Mouse (Mus musculus): ENCODE measurements around the gene Gm12248. TPM values are rescaled to one million over a fixed set of nuclear protein-coding genes. Genes with fewer than 3 reads are reported as not detected.
"Not testable (repeated sequence)": the region's sequence is repeated elsewhere in the genome, so short reads cannot be mapped to it uniquely, and the experiment has no call there.

Gene Gm12248
- polyA plus RNA-seq, 1 experiment from 2014 or later, result not detected

DNA sequence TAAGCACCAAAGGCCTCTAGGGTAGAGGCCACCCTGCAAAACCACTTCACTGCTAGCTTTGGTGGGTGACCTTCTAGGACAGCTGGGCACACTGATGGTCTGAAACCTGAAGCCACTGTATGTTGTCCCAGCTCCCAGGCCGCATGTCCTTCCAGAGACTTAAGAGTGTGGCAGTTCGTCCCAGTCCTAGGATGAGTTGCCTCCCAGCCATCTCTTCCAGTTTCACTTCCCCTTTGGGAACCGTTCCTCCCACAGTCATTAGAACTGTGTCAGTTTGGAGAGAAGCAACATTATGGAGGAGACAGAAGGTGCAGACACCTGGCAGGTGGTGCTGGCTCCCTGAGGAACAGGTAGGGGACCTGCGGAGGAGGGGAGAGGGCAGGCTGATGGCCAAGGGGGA is 393 bp downstream of the Gm12248 start:
- H3K9ac ChIP-seq (ENCODE audit: low read depth, low read length), result no peak overlapping the region
- no peaks in the 10 kb centered on the region for H3K36me3 ChIP-seq (ENCODE audit: control insufficient read depth, insufficient read depth)
- peak overlapping the region; percentile 60 for H3K4me2 ChIP-seq (replicated peaks; ENCODE audit: low read depth)
- H3K27me3 ChIP-seq (replicated peaks; ENCODE audit: control insufficient read depth, insufficient read depth, low read length), result no peaks in the 10 kb centered on the region
- H3K9me3 ChIP-seq (ENCODE audit: control insufficient read depth), result no peaks in the 10 kb centered on the region
- WGBS, result 47% methylated on average over 4 of the region's 4 CpGs
- H3K4me3 ChIP-seq (ENCODE audit: low read depth, low read length), result peak overlapping the region; percentile 16; the same call in 1 of the 2 replicates
- no peak for ATAC-seq
- H3K4me1 ChIP-seq (replicated peaks; ENCODE audit: control insufficient read depth, insufficient read depth, low read length), result no peaks in the 10 kb centered on the region
- H3K27ac ChIP-seq (ENCODE audit: low read depth, low read length), result no peak overlapping the region
- no peak for TF ChIP-seq CTCF (IDR thresholded peaks at IDR 0.05; ENCODE audit: low read depth)

DNA sequence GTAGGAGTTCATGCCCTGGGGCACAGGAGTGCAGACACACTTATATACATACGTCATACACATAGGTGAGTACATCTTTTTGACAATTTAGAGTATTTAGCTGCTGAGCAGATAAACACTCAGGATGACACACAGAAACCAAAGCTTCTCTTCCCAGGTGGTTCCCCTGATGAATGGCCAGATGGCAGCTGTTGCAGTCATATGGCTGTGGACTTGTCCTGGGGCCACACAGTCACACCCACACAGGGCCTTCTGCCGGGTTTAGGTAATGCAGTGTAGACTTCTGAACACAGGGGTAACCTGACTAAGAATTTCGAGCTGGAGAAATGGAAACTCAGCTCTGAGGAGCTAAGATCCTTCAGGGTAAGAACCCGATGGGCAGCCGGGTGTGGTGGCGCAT is 11.2 kb downstream of the Gm12248 start:
- H3K9ac ChIP-seq (ENCODE audit: low read depth, low read length), result no peak overlapping the region
- no peak overlapping the region for H3K4me3 ChIP-seq (ENCODE audit: low read depth, low read length)
- H3K4me1 ChIP-seq (replicated peaks; ENCODE audit: control insufficient read depth, insufficient read depth, low read length), result no peaks in the 10 kb centered on the region
- WGBS, result 86% methylated on average over 6 of the region's 6 CpGs
- no peak for TF ChIP-seq CTCF (IDR thresholded peaks at IDR 0.05; ENCODE audit: low read depth)
- no peak overlapping the region for H3K27ac ChIP-seq (ENCODE audit: low read depth, low read length)
- H3K9me3 ChIP-seq (ENCODE audit: control insufficient read depth), result no peaks in the 10 kb centered on the region
- H3K4me2 ChIP-seq (replicated peaks; ENCODE audit: low read depth), result no peak overlapping the region
- H3K36me3 ChIP-seq (ENCODE audit: control insufficient read depth, insufficient read depth), result no peaks in the 10 kb centered on the region
- H3K27me3 ChIP-seq (replicated peaks; ENCODE audit: control insufficient read depth, insufficient read depth, low read length), result no peaks in the 10 kb centered on the region
- no peak for ATAC-seq

DNA sequence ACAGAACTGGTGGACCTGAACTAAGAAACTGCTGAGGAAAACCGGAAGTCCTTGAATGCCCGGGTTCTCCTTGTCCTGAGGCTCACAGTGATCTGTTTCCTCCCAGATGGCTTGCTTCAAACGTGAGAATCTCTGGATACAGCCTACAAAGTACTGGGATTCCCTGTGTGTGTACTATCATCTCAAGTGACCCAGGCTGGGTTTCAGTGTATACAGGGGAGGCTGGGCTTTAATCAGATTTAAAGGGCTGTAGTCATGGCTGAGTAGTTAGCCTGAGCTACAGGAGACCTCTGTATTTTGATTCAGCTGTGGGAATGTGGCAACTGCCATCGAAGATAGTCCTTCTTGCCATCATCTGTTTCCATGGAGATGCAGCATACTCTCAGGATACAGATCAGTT is 15.7 kb downstream of the Gm12248 start:
- Histone ChIP-seq H3K27me3 (replicated peaks; ENCODE audit: control insufficient read depth, insufficient read depth, low read length) (no peaks in the 10 kb centered on the region), H3K9ac (ENCODE audit: low read depth, low read length) (no peak overlapping the region), H3K4me3 (ENCODE audit: low read depth, low read length) (no peak overlapping the region), H3K27ac (ENCODE audit: low read depth, low read length) (no peak overlapping the region), H3K9me3 (ENCODE audit: control insufficient read depth) (no peaks in the 10 kb centered on the region), H3K4me2 (replicated peaks; ENCODE audit: low read depth) (no peak overlapping the region), H3K36me3 (ENCODE audit: control insufficient read depth, insufficient read depth) (no peaks in the 10 kb centered on the region), H3K4me1 (replicated peaks; ENCODE audit: control insufficient read depth, insufficient read depth, low read length) (no peaks in the 10 kb centered on the region)
- no peak for ATAC-seq
- 56% methylated on average over 4 of the region's 4 CpGs for WGBS
- no peak for TF ChIP-seq CTCF (IDR thresholded peaks at IDR 0.05; ENCODE audit: low read depth)

- no peaks in the 10 kb centered on the region for H3K36me3 ChIP-seq (ENCODE audit: control insufficient read depth, insufficient read depth)
- 0 out of 2 replicates have a peak, but pooled peaks cover under 1% of the 10 kb centered on the region for H3K4me1 ChIP-seq (replicated peaks; ENCODE audit: control insufficient read depth, insufficient read depth, low read length)
- H3K9me3 ChIP-seq (ENCODE audit: control insufficient read depth), result no peaks in the 10 kb centered on the region
- no peaks in the 10 kb centered on the region for H3K27me3 ChIP-seq (replicated peaks; ENCODE audit: control insufficient read depth, insufficient read depth, low read length)
- no peak overlapping the region for H3K4me3 ChIP-seq (ENCODE audit: low read depth, low read length)
- TF ChIP-seq CTCF (IDR thresholded peaks at IDR 0.05; ENCODE audit: low read depth), result no peak
- H3K4me2 ChIP-seq (replicated peaks; ENCODE audit: low read depth), result no peak overlapping the region
- no peak overlapping the region for H3K27ac ChIP-seq (ENCODE audit: low read depth, low read length)
- no peak for ATAC-seq
- no peak overlapping the region for H3K9ac ChIP-seq (ENCODE audit: low read depth, low read length)
- WGBS, result 67% methylated on average over 3 of the region's 3 CpGs
These were observed 20.0 kb downstream of the Gm12248 start for GRCm38 (mm10) chr11:58072978-58073377.

DNA sequence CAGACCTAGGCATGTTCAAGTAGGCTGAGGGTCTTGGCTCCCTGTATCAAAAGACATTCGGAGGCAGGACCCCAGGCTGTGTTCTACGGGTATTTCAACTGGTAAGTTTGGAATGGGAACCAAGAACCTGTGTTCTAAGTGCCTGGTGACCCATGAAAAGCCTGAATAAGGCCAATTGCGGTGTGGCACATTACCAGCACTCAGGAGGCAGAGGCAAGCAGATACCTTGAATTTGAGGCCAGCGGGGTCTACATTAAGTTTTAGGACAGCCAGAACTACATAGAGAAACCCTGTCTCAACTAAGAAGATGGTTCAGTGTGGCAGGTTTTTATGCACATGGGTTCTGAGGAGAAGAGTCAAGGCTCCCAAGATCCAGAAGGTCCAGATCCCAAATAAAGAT is 27.9 kb downstream of the Gm12248 start:
- no peak for ATAC-seq
- Histone ChIP-seq H3K27me3 (replicated peaks; ENCODE audit: control insufficient read depth, insufficient read depth, low read length) (no peaks in the 10 kb centered on the region), H3K4me2 (replicated peaks; ENCODE audit: low read depth) (no peak overlapping the region), H3K9me3 (ENCODE audit: control insufficient read depth) (no peaks in the 10 kb centered on the region), H3K27ac (ENCODE audit: low read depth, low read length) (no peak overlapping the region), H3K4me3 (ENCODE audit: low read depth, low read length) (no peak overlapping the region), H3K36me3 (ENCODE audit: control insufficient read depth, insufficient read depth) (peaks cover 11% of the 10 kb centered on the region; the same call in 1 of the 2 replicates), H3K4me1 (replicated peaks; ENCODE audit: control insufficient read depth, insufficient read depth, low read length) (peaks cover 4% of the 10 kb centered on the region; the same call in 1 of the 2 replicates), H3K9ac (ENCODE audit: low read depth, low read length) (no peak overlapping the region)
- TF ChIP-seq CTCF (IDR thresholded peaks at IDR 0.05; ENCODE audit: low read depth), result no peak
- WGBS, result 92% methylated on average over 4 of the region's 4 CpGs

- no peak overlapping the region for H3K4me2 ChIP-seq (replicated peaks; ENCODE audit: low read depth)
- no peak for TF ChIP-seq CTCF (IDR thresholded peaks at IDR 0.05; ENCODE audit: low read depth)
- H3K36me3 ChIP-seq (ENCODE audit: control insufficient read depth, insufficient read depth), result peaks cover 30% of the 10 kb centered on the region
- H3K9me3 ChIP-seq (ENCODE audit: control insufficient read depth), result no peaks in the 10 kb centered on the region
- ATAC-seq, result no peak
- H3K9ac ChIP-seq (ENCODE audit: low read depth, low read length), result no peak overlapping the region
- H3K27me3 ChIP-seq (replicated peaks; ENCODE audit: control insufficient read depth, insufficient read depth, low read length), result no peaks in the 10 kb centered on the region
- no peak overlapping the region for H3K27ac ChIP-seq (ENCODE audit: low read depth, low read length)
- H3K4me1 ChIP-seq (replicated peaks; ENCODE audit: control insufficient read depth, insufficient read depth, low read length), result 0 out of 2 replicates have a peak, but pooled peaks cover under 1% of the 10 kb centered on the region
- WGBS, result 87% methylated on average over 4 of the region's 4 CpGs
- no peak overlapping the region for H3K4me3 ChIP-seq (ENCODE audit: low read depth, low read length)
These were observed 30.3 kb downstream of the Gm12248 start for GRCm38 (mm10) chr11:58062586-58062985.

DNA sequence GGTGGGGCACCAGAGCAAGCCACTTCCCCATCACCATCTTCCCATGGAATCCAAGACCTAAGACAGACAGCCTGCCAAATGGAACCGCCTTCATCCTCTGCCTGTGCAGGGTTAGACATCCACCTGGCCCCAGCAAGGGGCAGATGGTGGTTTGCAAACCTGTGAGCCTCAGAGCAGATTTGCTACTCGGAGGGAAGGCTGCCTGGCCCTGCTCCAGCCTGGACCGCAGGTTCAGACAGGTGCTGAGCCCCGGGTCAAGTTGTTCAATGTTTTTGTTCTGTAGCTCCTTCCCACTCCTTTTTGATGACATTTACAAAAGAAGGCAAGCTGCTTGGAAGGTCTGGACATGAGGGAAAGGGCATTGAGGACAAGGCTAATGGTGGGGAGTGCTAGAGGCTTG is 31.7 kb downstream of the Gm12248 start:
- not testable (repeated sequence) for ATAC-seq; H3K27me3 ChIP-seq (replicated peaks; ENCODE audit: control insufficient read depth, insufficient read depth, low read length); H3K4me3 ChIP-seq (ENCODE audit: low read depth, low read length); H3K4me2 ChIP-seq (replicated peaks; ENCODE audit: low read depth); H3K27ac ChIP-seq (ENCODE audit: low read depth, low read length); H3K4me1 ChIP-seq (replicated peaks; ENCODE audit: control insufficient read depth, insufficient read depth, low read length); H3K9me3 ChIP-seq (ENCODE audit: control insufficient read depth); H3K9ac ChIP-seq (ENCODE audit: low read depth, low read length)
- WGBS, result 91% methylated on average over 3 of the region's 4 CpGs
- peaks cover 41% of the 10 kb centered on the region for H3K36me3 ChIP-seq (ENCODE audit: control insufficient read depth, insufficient read depth)

DNA sequence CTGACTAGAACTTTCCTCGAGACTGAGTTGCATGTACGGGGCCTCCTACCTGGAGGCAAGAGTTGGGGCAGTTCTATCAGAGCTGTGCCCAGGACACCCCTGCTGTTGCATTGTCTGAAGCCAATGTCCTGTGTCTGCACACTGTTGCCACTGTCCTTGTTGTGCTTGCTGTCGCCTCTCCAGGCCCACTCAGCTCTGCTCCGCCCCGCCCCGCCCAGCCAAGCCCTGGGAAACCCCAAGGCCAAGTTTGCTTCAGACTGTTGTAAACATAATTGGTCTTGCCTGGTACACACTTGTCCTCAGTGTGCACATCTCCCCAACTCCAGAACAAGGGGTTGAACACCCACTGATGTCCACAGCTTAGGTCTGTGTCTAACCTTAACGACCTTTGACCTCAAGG is 33.2 kb downstream of the Gm12248 start:
- H3K27ac ChIP-seq (ENCODE audit: low read depth, low read length); ATAC-seq; H3K9ac ChIP-seq (ENCODE audit: low read depth, low read length); H3K9me3 ChIP-seq (ENCODE audit: control insufficient read depth); H3K27me3 ChIP-seq (replicated peaks; ENCODE audit: control insufficient read depth, insufficient read depth, low read length); H3K4me3 ChIP-seq (ENCODE audit: low read depth, low read length); H3K4me2 ChIP-seq (replicated peaks; ENCODE audit: low read depth); H3K4me1 ChIP-seq (replicated peaks; ENCODE audit: control insufficient read depth, insufficient read depth, low read length): not testable (repeated sequence)
- WGBS, result 71% methylated on average over 7 of the region's 7 CpGs
- H3K36me3 ChIP-seq (ENCODE audit: control insufficient read depth, insufficient read depth), result peaks cover 55% of the 10 kb centered on the region
